Mouse (Mus musculus) gastrocnemius, adult 18-20 months (tissue): ENCODE data around the gene Gm21117. TPM values are rescaled to one million over a fixed set of nuclear protein-coding genes. Genes with fewer than 3 reads are reported as not detected.
"Not testable (repeated sequence)": the region's sequence is repeated elsewhere in the genome, so short reads cannot be mapped to it uniquely, and the experiment has no call there.

Experiments used
- DNase-seq: peaks from one replicate; pipeline ENCODE4 v3.0.0; 2021; ENCODE audit warnings: low spot score
- long read RNA-seq, 2 experiments: library from polyadenylated mRNA; stranded (forward); transcript quantifications; one replicate each; pipeline ENCODE4 v2.0.0; 2021
- total RNA-seq, 2 experiments: library from RNA; stranded (reverse); gene quantifications; 2 replicates each; pipeline ENCODE4 v1.2.3; 2021

Gene Gm21117
- not detected for total RNA-seq
- long read RNA-seq, experiment 1 = 0 reads
- long read RNA-seq, experiment 2 = 0 reads

- not testable (repeated sequence) for DNase-seq
These were observed at the start of gene Gm21117 for GRCm38 (mm10) chrY:51124920-51125319. Gene Gm21117 (plus strand): TSS chrY:51125220.
